Mouse (Mus musculus): ENCODE results near the gene Nudt19.

DNA sequence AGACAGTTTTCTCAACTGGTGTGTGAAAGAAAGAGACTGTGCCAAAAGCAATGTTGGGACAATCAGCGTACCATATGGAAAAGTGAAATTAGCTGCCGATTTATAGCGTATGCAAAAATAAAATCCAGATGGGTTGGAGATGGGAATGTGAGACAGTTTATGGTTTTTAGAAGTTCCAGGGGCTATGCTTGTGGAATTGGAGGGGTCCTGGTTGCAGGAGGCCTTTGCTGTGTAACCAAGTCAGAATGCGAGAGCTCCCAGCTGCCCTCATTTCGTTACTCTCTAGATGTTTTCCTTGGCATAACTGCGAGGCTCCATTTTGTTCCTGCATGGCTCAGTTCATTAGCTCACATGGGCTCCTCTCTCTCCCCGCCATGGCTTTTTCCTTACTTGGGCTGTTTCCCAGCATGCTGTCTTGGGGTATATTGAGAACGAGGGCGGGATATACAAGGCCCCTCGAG, 34.7 kb upstream of the Nudt19 start:
- no peak for TF ChIP-seq CTCF (IDR thresholded peaks at IDR 0.05; ENCODE audit: borderline replicate concordance, insufficient read depth, low read length)
- TF ChIP-seq POLR2A (IDR thresholded peaks at IDR 0.05; ENCODE audit: low read depth, low read length) = peak; percentile 33; the same call in 1 of the 2 replicates

All from embryonic fibroblast, embryonic 13.5 days (primary cell).